In genomic region chr17:35544680-35545079, GRCm38 (mm10) we compare ENCODE assay signal across 10 mouse cellular contexts. TPM values are rescaled to one million over a fixed set of nuclear protein-coding genes. Genes with fewer than 3 reads are reported as not detected.
DNase-seq lines count a peak whose midpoint lies in the region; ATAC-seq and TF ChIP-seq lines count a peak whose summit lies in the region.
"Had no signal": no experiment of that assay in that cellular context is flagged by ENCODE, and none has a peak within 500 bp of the region (broad histone marks: within the 10 kb centered on the region; RNA-seq: fewer than 3 reads in every experiment).

No protein-coding gene starts in this region.

- DNase-seq in heart, adult 8-10 months (ENCODE audit: low spot score) = peak; percentile 23
- DNase-seq in heart, postnatal 25 days (ENCODE audit: low spot score) = no peak
- DNase-seq in c-Kit-positive CD71-positive TER-119-negative erythroid progenitor cells, embryonic 14.5 days (ENCODE audit: low read depth) = peak; percentile 28
- peak; percentile 44 to 69 for DNase-seq in kidney, postnatal 25 days
- peak; percentile 59 for DNase-seq in splenic B cell, adult 2 months (ENCODE audit: low read depth, low spot score)
- DNase-seq: liver, embryonic 13.5 days had no signal

- H3K4me3 ChIP-seq in E14TG2a.4 (replicated peaks; ENCODE audit: low read length) = no peak overlapping the region
- H3K4me3 ChIP-seq in forebrain, embryonic 15.5 days = no peak overlapping the region
- H3K4me3 ChIP-seq: embryonic facial prominence, embryonic 12.5 days; liver, embryonic 13.5 days had no signal

- no peaks in the 10 kb centered on the region for H3K27me3 ChIP-seq in E14TG2a.4 (ENCODE audit: insufficient read depth, low read length)
- no peaks in the 10 kb centered on the region for H3K27me3 ChIP-seq in forebrain, embryonic 15.5 days
- H3K27me3 ChIP-seq in splenic B cell, adult 2 months (ENCODE audit: control insufficient read depth, insufficient read depth, low read length, poor library complexity, severe bottlenecking) = no peaks in the 10 kb centered on the region
- H3K27me3 ChIP-seq: embryonic facial prominence, embryonic 12.5 days; liver, embryonic 13.5 days had no signal

- H3K9me3 ChIP-seq in E14TG2a.4 (ENCODE audit: low read length) = no peaks in the 10 kb centered on the region
- no peaks in the 10 kb centered on the region for H3K9me3 ChIP-seq in forebrain, embryonic 15.5 days
- H3K9me3 ChIP-seq: embryonic facial prominence, embryonic 12.5 days; liver, embryonic 13.5 days had no signal

- 35% methylated on average over 6 of the region's 6 CpGs for WGBS in forebrain, embryonic 15.5 days

- ATAC-seq in forebrain, embryonic 15.5 days (replicated peaks) = 0 out of 2 replicates have a peak, but pooled peaks have one; percentile 42
- ATAC-seq in megakaryocyte progenitor cell, adult 5-6 weeks (replicated peaks; ENCODE audit: poor library complexity) = peak; percentile 64

- no peaks in the 10 kb centered on the region for H3K36me3 ChIP-seq in E14TG2a.4 (ENCODE audit: insufficient read depth, low read length)
- H3K36me3 ChIP-seq in forebrain, embryonic 15.5 days = no peaks in the 10 kb centered on the region
- no peaks in the 10 kb centered on the region for H3K36me3 ChIP-seq in splenic B cell, adult 2 months (ENCODE audit: control insufficient read depth, insufficient read depth, low read length, poor library complexity, severe bottlenecking)
- H3K36me3 ChIP-seq: embryonic facial prominence, embryonic 12.5 days; liver, embryonic 13.5 days had no signal

- no peak overlapping the region for H3K27ac ChIP-seq in forebrain, embryonic 15.5 days (replicated peaks)
- H3K27ac ChIP-seq: embryonic facial prominence, embryonic 12.5 days; liver, embryonic 13.5 days had no signal

- TF ChIP-seq CTCF in E14TG2a.4 (conservative IDR thresholded peaks at IDR 0.05; ENCODE audit: low read length) = peak; percentile 94

- intact Hi-C loops in heart, postnatal 25 days (cut with DNase I) = loop anchor here (5.0 kb wide), 1 partner anchor 33 kb away; no protein-coding TSS in a partner anchor

- H3K9ac ChIP-seq in forebrain, embryonic 15.5 days (replicated peaks) = no peak overlapping the region
- H3K9ac ChIP-seq: embryonic facial prominence, embryonic 12.5 days; liver, embryonic 13.5 days had no signal

- H3K4me2 ChIP-seq in forebrain, embryonic 15.5 days (replicated peaks) = no peak overlapping the region
- H3K4me2 ChIP-seq: embryonic facial prominence, embryonic 12.5 days; liver, embryonic 13.5 days had no signal

- H3K4me1 ChIP-seq in E14TG2a.4 (replicated peaks; ENCODE audit: low read depth, low read length) = peaks cover 71% of the 10 kb centered on the region
- H3K4me1 ChIP-seq in forebrain, embryonic 15.5 days = peaks cover 8% of the 10 kb centered on the region; the same call in 1 of the 2 replicates
- H3K4me1 ChIP-seq: liver, embryonic 13.5 days had no signal

RNA-seq across cellular contexts. Expression of gene Cdsn, which starts 7.2 kb away (rescaled TPM):
- under 1 TPM; 0.14 to 0.37 (median 0.27) TPM for total RNA-seq in heart, adult 8-10 months (2022)
- under 1 TPM; 0.26 to 0.28 TPM for total RNA-seq in heart, postnatal 25 days (2021)
- 0.06 and 0.11 TPM in 2 replicates for polyA plus RNA-seq in forebrain, embryonic 15.5 days (2015; fragmentation: Nextera tagmentation; extraction: Ambion mirVana)
- not detected in 2 replicates for total RNA-seq in megakaryocyte progenitor cell, adult 5-6 weeks (2015)
- total RNA-seq in megakaryocyte progenitor cell, adult 5-6 weeks (2017) = not detected in 2 replicates
- polyA plus RNA-seq: liver, embryonic 13.5 days had no signal

RNA-seq across cellular contexts. Expression of gene Psors1c2, which starts 11.7 kb away (rescaled TPM):
- total RNA-seq in heart, adult 8-10 months (2022) = not detected
- not detected for total RNA-seq in heart, postnatal 25 days (2021)
- polyA plus RNA-seq in forebrain, embryonic 15.5 days (2015; fragmentation: Nextera tagmentation; extraction: Ambion mirVana) = 1.2 and 1.5 TPM in 2 replicates
- total RNA-seq in megakaryocyte progenitor cell, adult 5-6 weeks (2015) = not detected in 2 replicates
- not detected in 2 replicates for total RNA-seq in megakaryocyte progenitor cell, adult 5-6 weeks (2017)

RNA-seq across cellular contexts. Expression of gene 2300002M23Rik, which starts 22.6 kb away (rescaled TPM):
- total RNA-seq in heart, adult 8-10 months (2022) = not detected
- not detected for total RNA-seq in heart, postnatal 25 days (2021)
- polyA plus RNA-seq in forebrain, embryonic 15.5 days (2015; fragmentation: Nextera tagmentation; extraction: Ambion mirVana) = not detected in 2 replicates
- total RNA-seq in megakaryocyte progenitor cell, adult 5-6 weeks (2015) = not detected in 2 replicates
- total RNA-seq in megakaryocyte progenitor cell, adult 5-6 weeks (2017) = not detected in 2 replicates
- polyA plus RNA-seq: embryonic facial prominence, embryonic 12.5 days; liver, embryonic 13.5 days had no signal

RNA-seq across cellular contexts. Expression of gene Cchcr1, which starts 27.8 kb away (rescaled TPM):
- total RNA-seq in heart, adult 8-10 months (2022) = 1 to 10 TPM; 2.0 to 3.9 (median 2.4) TPM
- 1 to 10 TPM; 2.2 to 2.8 TPM for total RNA-seq in heart, postnatal 25 days (2021)
- 9.5 and 10.6 TPM in 2 replicates for polyA plus RNA-seq in forebrain, embryonic 15.5 days (2015; fragmentation: Nextera tagmentation; extraction: Ambion mirVana)
- total RNA-seq in megakaryocyte progenitor cell, adult 5-6 weeks (2015) = 1.1 and 1.9 TPM in 2 replicates
- total RNA-seq in megakaryocyte progenitor cell, adult 5-6 weeks (2017) = 4.0 and 5.6 TPM in 2 replicates

RNA-seq across cellular contexts. Expression of gene Tcf19, which starts 28.1 kb away (rescaled TPM):
- total RNA-seq in heart, adult 8-10 months (2022) = 1 to 10 TPM; 2.1 to 3.3 (median 2.4) TPM
- 1 to 10 TPM; 3.1 to 3.5 TPM for total RNA-seq in heart, postnatal 25 days (2021)
- 33.6 and 36.9 TPM in 2 replicates for polyA plus RNA-seq in forebrain, embryonic 15.5 days (2015; fragmentation: Nextera tagmentation; extraction: Ambion mirVana)
- total RNA-seq in megakaryocyte progenitor cell, adult 5-6 weeks (2015) = 23.3 and 23.8 TPM in 2 replicates
- total RNA-seq in megakaryocyte progenitor cell, adult 5-6 weeks (2017) = 8.5 and 8.7 TPM in 2 replicates
